Mouse (Mus musculus) cerebellum, adult (tissue): ENCODE measurements around the gene Dock2.

ENCODE experiments used
- ATAC-seq: cut with Nextera tagmentation; 2 replicates; pipeline ENCODE4 v1.9.2; 2017; ENCODE audit warnings: mild to moderate bottlenecking, moderate library complexity, mixed read lengths; ENCODE audit not compliant: insufficient number of reproducible peaks, low FRiP score, low TSS enrichment

The Dock2 gene

GRCm38 (mm10) chr11:34770666-34771065 is 13.0 kb downstream of the Dock2 start:
- ATAC-seq = no peak

DNA sequence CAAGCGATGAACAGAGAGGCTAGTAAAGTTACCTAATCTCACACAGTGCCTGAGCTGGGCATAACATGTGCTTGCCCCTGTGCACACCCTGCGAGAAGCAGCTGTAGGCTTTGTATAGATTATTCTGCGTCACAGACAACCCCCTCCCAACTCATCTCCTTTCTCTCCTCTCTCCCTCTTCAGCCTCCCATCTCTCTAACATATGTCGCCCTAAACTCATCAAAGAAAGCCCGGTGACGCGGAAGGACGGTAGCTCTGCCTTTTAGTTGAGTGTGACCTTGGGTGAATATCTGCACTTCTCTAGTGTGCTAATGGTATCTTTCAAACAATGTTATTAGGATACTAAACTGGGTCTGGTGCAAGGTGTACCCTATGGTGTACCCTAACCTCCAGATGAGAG is 13.7 kb downstream of the Dock2 start:
- no peak for ATAC-seq

DNA sequence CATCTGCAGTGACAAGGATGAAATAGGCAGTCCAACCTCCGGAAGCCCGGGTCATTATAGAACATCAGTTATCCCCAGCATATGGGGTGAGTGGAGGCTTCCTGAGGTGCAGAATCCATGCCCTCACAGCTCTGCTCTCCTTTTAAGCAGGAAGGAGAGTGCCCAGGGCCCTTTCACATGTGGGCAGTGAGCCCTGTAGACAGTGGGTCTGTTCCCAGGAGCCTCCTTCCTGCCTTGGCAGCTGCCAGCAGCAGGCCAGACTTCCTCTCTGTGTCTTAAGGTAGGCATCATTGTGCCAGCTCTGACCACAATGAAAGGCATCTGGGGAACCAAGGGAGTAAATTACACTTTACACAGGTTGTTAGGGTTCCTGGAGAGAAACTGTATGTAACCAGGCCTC is 14.3 kb downstream of the Dock2 start:
- no peak for ATAC-seq

DNA sequence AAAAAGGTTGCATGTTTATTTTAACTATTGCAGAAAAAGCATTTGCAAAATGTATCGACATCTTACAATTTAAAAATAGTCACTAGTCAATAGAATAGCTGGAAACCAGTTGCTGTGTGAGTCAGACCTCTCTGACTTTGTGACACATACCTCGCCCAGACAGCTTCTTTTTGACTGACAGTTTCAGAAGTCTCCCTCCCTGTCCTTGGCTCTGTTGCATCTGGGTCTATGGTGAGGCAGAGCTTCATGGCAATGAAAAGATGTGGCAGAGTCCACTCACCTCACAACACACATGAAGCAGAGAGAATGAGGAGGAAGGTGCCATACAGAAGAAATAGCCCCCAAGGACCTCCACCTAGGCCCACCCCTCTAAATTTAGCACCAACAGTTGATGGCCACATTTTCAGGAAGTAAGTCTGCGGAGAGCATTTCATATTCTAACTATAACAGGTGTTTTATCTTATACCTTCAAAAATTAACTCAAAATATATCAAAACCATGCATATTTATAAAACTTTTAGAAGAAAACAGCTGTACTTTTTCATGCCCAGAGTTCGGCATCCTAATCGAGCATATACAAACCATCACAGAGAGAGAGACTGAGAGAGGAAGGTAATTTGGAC is 19.8 kb downstream of the Dock2 start:
- no peak for ATAC-seq

- no peak for ATAC-seq
Measured at GRCm38 (mm10) chr11:34762570-34763127, 21.0 kb downstream of the Dock2 start.

DNA sequence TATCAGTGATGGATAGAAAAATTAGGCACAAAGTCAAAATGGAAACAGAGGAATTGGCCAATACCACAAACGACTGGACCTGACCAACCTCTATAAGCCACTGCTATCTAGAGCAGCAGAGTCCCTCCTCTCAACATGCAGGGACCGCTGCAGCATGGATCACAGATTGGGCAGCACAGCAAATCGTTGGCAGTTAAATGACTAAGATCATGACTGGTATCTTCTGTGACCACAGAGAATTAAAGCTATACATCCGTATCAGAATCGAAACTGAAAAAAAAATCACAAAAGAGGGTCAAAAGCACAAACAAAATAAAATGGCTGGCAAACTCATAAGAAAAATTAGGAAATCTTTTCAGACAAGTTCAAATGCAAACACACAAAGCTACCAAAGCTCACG is 21.6 kb downstream of the Dock2 start:
- no peak for ATAC-seq

- ATAC-seq = no peak
Measured at GRCm38 (mm10) chr11:34759582-34759981, 24.1 kb downstream of the Dock2 start.

DNA sequence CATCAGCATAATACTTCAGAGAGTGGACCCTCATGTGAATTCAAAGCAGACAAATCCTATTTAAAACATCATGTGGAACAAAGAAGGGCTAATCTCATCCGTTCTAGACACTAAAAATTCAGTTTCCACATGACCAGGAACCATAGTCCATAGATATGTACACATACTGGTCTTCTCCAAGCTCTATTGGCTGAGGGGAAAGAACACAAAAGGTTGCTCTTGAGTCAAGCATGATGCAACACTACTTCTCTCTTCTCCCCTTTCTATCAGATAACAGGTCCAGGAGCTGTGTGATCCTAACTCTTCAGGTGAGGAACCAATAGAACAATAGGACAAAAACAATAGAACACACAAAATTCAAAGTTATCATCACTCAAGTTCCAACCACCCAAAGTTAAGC is 42.6 kb downstream of the Dock2 start:
- no peak for ATAC-seq

- no peak for ATAC-seq
Measured at GRCm38 (mm10) chr11:34739816-34740215, 43.9 kb downstream of the Dock2 start.

- peak; percentile 20; the same call in 1 of the 2 replicates for ATAC-seq
Measured at GRCm38 (mm10) chr11:34738945-34739344, 44.7 kb downstream of the Dock2 start.

GRCm38 (mm10) chr11:34737193-34737592 is 46.5 kb downstream of the Dock2 start:
- no peak for ATAC-seq

DNA sequence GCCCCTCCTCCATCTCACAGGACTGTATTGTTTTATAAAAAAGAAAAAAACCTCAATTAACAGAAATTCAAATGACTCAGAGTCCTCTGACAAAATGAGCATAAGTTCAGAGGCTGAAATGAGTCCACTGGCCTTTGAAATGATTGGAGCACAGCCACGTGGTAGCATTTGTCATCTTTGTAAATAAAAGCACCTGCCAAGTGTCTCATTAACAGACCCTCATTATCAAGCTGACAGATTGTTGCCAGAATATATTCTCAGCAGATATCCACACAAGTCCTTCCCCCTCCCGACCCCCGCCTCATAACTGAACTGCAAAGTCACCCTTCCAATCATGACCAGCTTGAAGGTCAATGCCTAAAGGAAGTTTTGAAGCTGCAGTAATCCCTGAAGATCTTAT is 49.7 kb downstream of the Dock2 start:
- ATAC-seq = no peak

DNA sequence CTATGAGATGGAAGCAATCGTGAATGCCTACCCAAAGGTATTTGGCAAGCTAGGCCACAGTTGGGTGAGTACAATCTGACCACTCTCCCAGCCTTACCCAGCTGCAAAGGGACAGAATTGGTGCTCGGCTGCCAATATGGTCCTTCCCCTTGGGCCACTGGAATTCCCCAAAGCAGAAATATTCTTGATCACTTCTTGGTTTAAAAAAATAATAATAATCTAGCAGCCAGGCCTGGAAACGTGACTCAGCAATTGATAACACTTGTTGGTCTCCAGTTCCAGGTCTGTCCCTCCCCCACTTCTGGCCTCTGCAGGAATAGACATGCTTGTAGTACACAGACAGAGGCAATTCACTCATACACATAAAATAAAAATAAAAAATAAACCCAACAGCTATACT is 56.2 kb downstream of the Dock2 start:
- ATAC-seq = no peak

DNA sequence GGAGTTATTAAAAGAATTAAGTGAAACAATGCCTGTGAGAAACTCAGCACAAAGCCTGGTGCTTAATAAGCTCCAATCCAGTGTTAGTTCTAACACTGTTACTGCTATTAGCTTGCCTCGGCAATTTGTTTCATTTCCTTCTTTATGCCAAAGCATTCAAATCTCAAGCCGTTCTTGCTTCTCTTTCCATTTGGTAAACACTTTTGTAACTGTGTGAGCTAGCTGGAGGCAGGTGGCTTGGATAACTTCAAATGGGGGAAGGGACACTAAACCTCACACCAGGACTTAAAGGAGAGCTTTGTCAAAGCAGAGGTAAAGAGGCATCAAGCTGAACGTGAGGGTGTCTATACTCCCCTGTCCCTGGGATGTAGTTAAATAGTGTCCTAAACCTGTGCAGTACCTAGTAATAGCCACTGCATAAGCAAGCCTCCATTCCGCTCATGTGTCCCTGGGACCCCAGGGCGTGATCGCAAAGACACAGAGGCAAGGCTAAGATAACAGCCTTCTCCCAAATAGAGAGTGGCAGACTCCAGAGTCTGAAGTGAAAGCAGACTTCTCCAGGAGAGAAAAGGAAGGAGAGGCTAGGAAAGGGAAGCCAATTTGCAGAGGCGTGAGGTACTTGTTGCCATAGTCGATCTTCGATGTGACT is 56.9 kb downstream of the Dock2 start:
- ATAC-seq = no peak

DNA sequence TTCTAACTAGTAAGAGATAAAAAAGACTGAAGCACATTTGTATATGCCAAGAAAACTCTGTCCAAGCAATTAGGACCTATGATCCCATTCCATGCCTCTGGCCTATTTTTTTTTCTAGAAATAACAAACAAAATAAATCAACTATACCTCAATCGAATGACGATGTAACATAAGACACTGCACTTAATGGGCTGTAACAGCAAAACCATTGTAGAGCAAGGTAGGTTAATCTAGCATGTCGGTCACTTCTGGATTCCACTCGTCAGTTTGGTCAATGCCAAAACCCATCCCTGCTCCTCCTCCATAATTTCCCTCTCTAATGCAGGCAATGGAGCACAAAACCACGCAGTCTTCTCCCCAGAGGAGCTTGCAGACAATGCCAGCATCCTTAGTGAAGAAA is 70.3 kb downstream of the Dock2 start:
- ATAC-seq = no peak

DNA sequence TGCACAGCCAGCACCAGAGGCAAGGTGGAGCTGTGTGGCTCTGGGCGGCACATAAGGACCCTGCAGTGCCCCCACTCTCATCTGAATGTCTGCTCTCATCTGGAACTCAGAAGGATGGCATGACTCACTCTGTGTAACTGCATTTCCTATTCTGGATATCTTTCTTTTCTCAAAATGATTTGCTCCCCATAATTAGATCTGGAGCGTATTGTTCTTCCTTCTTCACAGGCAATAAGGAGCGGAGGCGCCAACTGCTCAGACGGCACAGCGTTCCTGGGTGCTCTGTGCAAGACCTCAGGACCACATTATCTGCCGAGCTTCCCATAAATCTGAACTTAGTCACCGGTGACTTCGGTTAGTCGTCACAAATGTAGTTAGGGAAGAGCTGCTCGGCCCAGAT is 75.4 kb downstream of the Dock2 start:
- ATAC-seq = no peak

- ATAC-seq = no peak
Measured at GRCm38 (mm10) chr11:34707360-34707759, 76.3 kb downstream of the Dock2 start.

- no peak for ATAC-seq
Measured at GRCm38 (mm10) chr11:34705108-34705446, 78.6 kb downstream of the Dock2 start.

- no peak for ATAC-seq
Measured at GRCm38 (mm10) chr11:34704384-34705107, 79.1 kb downstream of the Dock2 start.

GRCm38 (mm10) chr11:34703851-34704250 is 79.8 kb downstream of the Dock2 start:
- no peak for ATAC-seq

GRCm38 (mm10) chr11:34681790-34682189 is 101.9 kb downstream of the Dock2 start:
- peak; percentile 80 for ATAC-seq
